ENCODE assay signal across 31 mouse cellular contexts in the genomic region with DNA sequence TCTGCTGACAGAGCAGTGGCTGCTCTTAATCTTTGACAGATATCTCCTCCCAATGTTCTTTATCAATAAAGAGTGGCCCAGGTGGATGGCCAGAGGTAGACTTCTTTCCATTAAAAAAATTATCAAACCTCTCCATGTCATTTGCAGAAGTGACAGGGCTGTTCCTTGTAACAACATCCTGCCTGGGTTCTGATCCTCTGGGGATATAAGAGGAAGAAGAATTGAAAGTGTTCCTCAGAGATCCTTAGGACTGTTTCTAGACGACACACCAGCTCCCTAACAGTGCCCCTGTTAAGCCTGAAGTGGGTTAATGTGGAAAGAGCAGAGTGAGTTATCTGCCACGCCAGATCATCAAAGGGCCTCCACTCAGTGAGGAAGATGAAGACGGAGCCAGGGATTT. TPM values are rescaled to one million over a fixed set of nuclear protein-coding genes. Genes with fewer than 3 reads are reported as not detected.
"Had no signal": no experiment of that assay in that cellular context is flagged by ENCODE, and none has a peak within 500 bp of the region (broad histone marks: within the 10 kb centered on the region; RNA-seq: fewer than 3 reads in every experiment).

No protein-coding gene starts in this region.

- H3K36me3 ChIP-seq: limb, embryonic 10.5 days; limb, embryonic 12.5 days; limb, embryonic 13.5 days; limb, embryonic 15.5 days; liver, embryonic 12.5 days; liver, embryonic 13.5 days; liver, embryonic 15.5 days; lung, embryonic 15.5 days; midbrain, embryonic 10.5 days; midbrain, embryonic 12.5 days; midbrain, embryonic 13.5 days; midbrain, embryonic 15.5 days; neural tube, embryonic 12.5 days had no signal

- ATAC-seq: liver, embryonic 12.5 days; liver, postnatal 0 days; lung, postnatal 0 days; midbrain, embryonic 13.5 days; midbrain, embryonic 15.5 days; midbrain, embryonic 16.5 days had no signal

- H3K4me1 ChIP-seq: limb, embryonic 10.5 days; limb, embryonic 12.5 days; limb, embryonic 15.5 days; liver, embryonic 12.5 days; liver, embryonic 13.5 days; liver, embryonic 15.5 days; lung, embryonic 15.5 days; midbrain, embryonic 10.5 days; midbrain, embryonic 12.5 days; midbrain, embryonic 13.5 days; midbrain, embryonic 15.5 days; neural tube, embryonic 12.5 days had no signal

- H3K27ac ChIP-seq: limb, embryonic 10.5 days; limb, embryonic 12.5 days; limb, embryonic 13.5 days; limb, embryonic 15.5 days; liver, embryonic 12.5 days; liver, embryonic 13.5 days; liver, embryonic 14.5 days; liver, embryonic 15.5 days; lung, embryonic 15.5 days; macrophage; midbrain, embryonic 10.5 days; midbrain, embryonic 12.5 days; midbrain, embryonic 13.5 days; midbrain, embryonic 15.5 days; neural tube, embryonic 12.5 days had no signal

- H3K27me3 ChIP-seq: limb, embryonic 12.5 days; limb, embryonic 13.5 days; limb, embryonic 15.5 days; liver, embryonic 12.5 days; liver, embryonic 13.5 days; liver, embryonic 15.5 days; lung, embryonic 15.5 days; megakaryocyte, embryonic 14.5 days; midbrain, embryonic 12.5 days; midbrain, embryonic 13.5 days; midbrain, embryonic 15.5 days; neural tube, embryonic 12.5 days had no signal

- H3K9ac ChIP-seq: limb, embryonic 12.5 days; limb, embryonic 13.5 days; limb, embryonic 15.5 days; liver, embryonic 12.5 days; liver, embryonic 13.5 days; liver, embryonic 14.5 days; liver, embryonic 15.5 days; liver, postnatal 0 days; lung, embryonic 14.5 days; lung, embryonic 15.5 days; midbrain, embryonic 12.5 days; midbrain, embryonic 13.5 days; midbrain, embryonic 15.5 days; neural tube, embryonic 12.5 days had no signal

- H3K4me3 ChIP-seq: limb, embryonic 10.5 days; limb, embryonic 12.5 days; limb, embryonic 13.5 days; limb, embryonic 15.5 days; liver, embryonic 12.5 days; liver, embryonic 13.5 days; liver, embryonic 15.5 days; lung, embryonic 15.5 days; megakaryocyte, embryonic 14.5 days; midbrain, embryonic 10.5 days; midbrain, embryonic 12.5 days; midbrain, embryonic 13.5 days; midbrain, embryonic 15.5 days; myocyte; neural tube, embryonic 12.5 days had no signal

- DNase-seq: left cerebral cortex, postnatal 4 days; liver; liver, embryonic 13.5 days; liver, postnatal 0 days; lung, adult 18-20 months; lung, adult 2 months; lung, embryonic 14.5 days; lung, postnatal 10 days; lung, postnatal 14 days; lung, postnatal 36 days; lung, postnatal 4 days; midbrain, embryonic 14.5 days had no signal

RNA-seq across cellular contexts. Expression of gene Mtfr2, which starts 43.0 kb away (rescaled TPM):
- total RNA-seq: liver, adult 2 months had no signal
- polyA plus RNA-seq: liver, adult 2 months had no signal
